Mouse (Mus musculus): Measurements from ENCODE around the gene BC030867. TPM values are rescaled to one million over a fixed set of nuclear protein-coding genes. Genes with fewer than 3 reads are reported as not detected.
A peak's percentile ranks its signal among the peaks of the same experiment; 100 is the strongest.

BC030867 gene
- polyA plus RNA-seq, 1 experiment = 5.2 TPM

GRCm38 (mm10) chr11:102299839-102300238 is 51.2 kb downstream of the BC030867 start:
- H3K4me3 ChIP-seq (ENCODE audit: low read depth, low read length) = no peak overlapping the region
- no peak; the same call in 1 of the 2 replicates for TF ChIP-seq CTCF (IDR thresholded peaks at IDR 0.05; ENCODE audit: extremely low read depth, insufficient read length, insufficient replicate concordance, low read depth, low read length)
- no peak for TF ChIP-seq POLR2A (IDR thresholded peaks at IDR 0.05; ENCODE audit: low read depth, low read length)
- 6% methylated on average over 1 of the region's 1 CpGs for WGBS
- H3K27ac ChIP-seq (ENCODE audit: insufficient read depth, low read depth, low read length) = no peak overlapping the region
- no peaks in the 10 kb centered on the region for H3K27me3 ChIP-seq (ENCODE audit: control insufficient read depth, insufficient read depth, low read length)
- peaks cover 6% of the 10 kb centered on the region; the same call in 1 of the 2 replicates for H3K4me1 ChIP-seq (ENCODE audit: control insufficient read depth, insufficient read depth, insufficient read length, low read length)
- no peaks in the 10 kb centered on the region for H3K36me3 ChIP-seq (ENCODE audit: control insufficient read depth, insufficient read depth, low read length)

GRCm38 (mm10) chr11:102304141-102304540 is 55.5 kb downstream of the BC030867 start:
- H3K27me3 ChIP-seq (ENCODE audit: control insufficient read depth, insufficient read depth, low read length) = no peaks in the 10 kb centered on the region
- 47% methylated on average over 2 of the region's 2 CpGs for WGBS
- no peak overlapping the region for H3K4me3 ChIP-seq (ENCODE audit: low read depth, low read length)
- TF ChIP-seq CTCF (IDR thresholded peaks at IDR 0.05; ENCODE audit: extremely low read depth, insufficient read length, insufficient replicate concordance, low read depth, low read length) = no peak
- no peak for TF ChIP-seq POLR2A (IDR thresholded peaks at IDR 0.05; ENCODE audit: low read depth, low read length)
- H3K27ac ChIP-seq (ENCODE audit: insufficient read depth, low read depth, low read length) = no peak overlapping the region
- H3K4me1 ChIP-seq (ENCODE audit: control insufficient read depth, insufficient read depth, insufficient read length, low read length) = peaks cover 3% of the 10 kb centered on the region; the same call in 1 of the 2 replicates
- peaks cover 22% of the 10 kb centered on the region for H3K36me3 ChIP-seq (ENCODE audit: control insufficient read depth, insufficient read depth, low read length)

GRCm38 (mm10) chr11:102305359-102305758 is 56.7 kb downstream of the BC030867 start:
- Histone ChIP-seq H3K4me3 (ENCODE audit: low read depth, low read length) (no peak overlapping the region), H3K27ac (ENCODE audit: insufficient read depth, low read depth, low read length) (no peak overlapping the region), H3K27me3 (ENCODE audit: control insufficient read depth, insufficient read depth, low read length) (no peaks in the 10 kb centered on the region), H3K4me1 (ENCODE audit: control insufficient read depth, insufficient read depth, insufficient read length, low read length) (peaks cover 14% of the 10 kb centered on the region), H3K36me3 (ENCODE audit: control insufficient read depth, insufficient read depth, low read length) (peaks cover 22% of the 10 kb centered on the region)
- TF ChIP-seq CTCF (IDR thresholded peaks at IDR 0.05; ENCODE audit: extremely low read depth, insufficient read length, insufficient replicate concordance, low read depth, low read length) = no peak
- TF ChIP-seq POLR2A (IDR thresholded peaks at IDR 0.05; ENCODE audit: low read depth, low read length) = no peak
- WGBS = 64% methylated on average over 3 of the region's 3 CpGs

GRCm38 (mm10) chr11:102308104-102308503 is 59.4 kb downstream of the BC030867 start:
- H3K4me1 ChIP-seq (ENCODE audit: control insufficient read depth, insufficient read depth, insufficient read length, low read length) = peaks cover 21% of the 10 kb centered on the region
- 76% methylated on average over 9 of the region's 9 CpGs for WGBS
- peaks cover 29% of the 10 kb centered on the region for H3K36me3 ChIP-seq (ENCODE audit: control insufficient read depth, insufficient read depth, low read length)
- TF ChIP-seq POLR2A (IDR thresholded peaks at IDR 0.05; ENCODE audit: low read depth, low read length) (no peak), CTCF (IDR thresholded peaks at IDR 0.05; ENCODE audit: extremely low read depth, insufficient read length, insufficient replicate concordance, low read depth, low read length) (no peak)
- H3K27me3 ChIP-seq (ENCODE audit: control insufficient read depth, insufficient read depth, low read length) = no peaks in the 10 kb centered on the region
- H3K27ac ChIP-seq (ENCODE audit: insufficient read depth, low read depth, low read length) = no peak overlapping the region
- no peak overlapping the region for H3K4me3 ChIP-seq (ENCODE audit: low read depth, low read length)

GRCm38 (mm10) chr11:102308979-102309378 is 60.3 kb downstream of the BC030867 start:
- Histone ChIP-seq H3K36me3 (ENCODE audit: control insufficient read depth, insufficient read depth, low read length) (peaks cover 38% of the 10 kb centered on the region), H3K27me3 (ENCODE audit: control insufficient read depth, insufficient read depth, low read length) (no peaks in the 10 kb centered on the region), H3K4me3 (ENCODE audit: low read depth, low read length) (peak overlapping the region; percentile 62), H3K27ac (ENCODE audit: insufficient read depth, low read depth, low read length) (peak overlapping the region; percentile 43), H3K4me1 (ENCODE audit: control insufficient read depth, insufficient read depth, insufficient read length, low read length) (peaks cover 21% of the 10 kb centered on the region)
- under 1% methylated on average over 27 of the region's 27 CpGs for WGBS
- TF ChIP-seq CTCF (IDR thresholded peaks at IDR 0.05; ENCODE audit: extremely low read depth, insufficient read length, insufficient replicate concordance, low read depth, low read length) (peak; percentile 99), POLR2A (IDR thresholded peaks at IDR 0.05; ENCODE audit: low read depth, low read length) (no peak)

- Histone ChIP-seq H3K27me3 (ENCODE audit: control insufficient read depth, insufficient read depth, low read length) (no peaks in the 10 kb centered on the region), H3K4me1 (ENCODE audit: control insufficient read depth, insufficient read depth, insufficient read length, low read length) (peaks cover 21% of the 10 kb centered on the region), H3K27ac (ENCODE audit: insufficient read depth, low read depth, low read length) (peak overlapping the region; percentile 43; the same call in 1 of the 2 replicates), H3K36me3 (ENCODE audit: control insufficient read depth, insufficient read depth, low read length) (peaks cover 45% of the 10 kb centered on the region), H3K4me3 (ENCODE audit: low read depth, low read length) (peak overlapping the region; percentile 62)
- WGBS = 49% methylated on average over 22 of the region's 22 CpGs
- TF ChIP-seq POLR2A (IDR thresholded peaks at IDR 0.05; ENCODE audit: low read depth, low read length) (no peak), CTCF (IDR thresholded peaks at IDR 0.05; ENCODE audit: extremely low read depth, insufficient read length, insufficient replicate concordance, low read depth, low read length) (no peak)
Observed at GRCm38 (mm10) chr11:102309821-102310617, 61.3 kb downstream of the BC030867 start.
